Mouse (Mus musculus) cerebellum, adult 2 months (tissue): ENCODE results near the gene Rasal3. TPM values are rescaled to one million over a fixed set of nuclear protein-coding genes. Genes with fewer than 3 reads are reported as not detected.
A peak's percentile ranks its signal among the peaks of the same experiment; 100 is the strongest.

Experiments
- DNase-seq, 2 experiments: peaks; one replicate each; pipeline ENCODE4 v3.0.0; 2021
- H3K27ac ChIP-seq: fragments of 200-500 bp; 2 replicates; pipeline ENCODE4 v1.5.1; 2012; ENCODE audit warnings: low read length, control low read depth, inconsistent platforms; ENCODE audit not compliant: insufficient read depth
- H3K27me3 ChIP-seq: fragments of 200-500 bp; 2 replicates; pipeline ENCODE4 v1.6.1; 2012; ENCODE audit warnings: inconsistent platforms, mild to moderate bottlenecking, low read length, moderate library complexity; ENCODE audit not compliant: control insufficient read depth, insufficient read depth
- H3K4me1 ChIP-seq: fragments of 200-500 bp; 2 replicates; pipeline ENCODE4 v1.6.1; 2011; ENCODE audit warnings: low read length; ENCODE audit not compliant: control insufficient read depth, insufficient read depth
- H3K4me3 ChIP-seq: fragments of 200-500 bp; replicated peaks from 2 replicates; pipeline ENCODE3; 2011; ENCODE audit warnings: mild to moderate bottlenecking, low read depth, low read length, control low read depth; ENCODE audit not compliant: insufficient read depth
- CTCF ChIP-seq: fragments of 200-500 bp; IDR thresholded peaks from 2 replicates; pipeline ENCODE4 v1.5.1; 2011; ENCODE audit warnings: low read depth, mild to moderate bottlenecking, control low read depth, low read length, moderate library complexity, borderline replicate concordance; ENCODE audit not compliant: insufficient read depth
- POLR2A ChIP-seq: fragments of 200-500 bp; IDR thresholded peaks from 2 replicates; pipeline ENCODE4 v1.6.1; 2011; ENCODE audit warnings: low read length, control low read depth, borderline replicate concordance; ENCODE audit not compliant: insufficient read depth
- WGBS: fragments of 180-500 bp; shearing (Covaris S2); methylation state at CpG from one replicate; pipeline ENCODE4 v1.1.7; 2018; 5-methylcytosine and 5-hydroxymethylcytosine counted together
- polyA plus RNA-seq: library from polyadenylated mRNA; depleted of rRNA; stranded (reverse); fragments of >200 nt; gene quantifications from 2 replicates; pipeline ENCODE4 v1.2.3, GENCODE M21; 2012

Rasal3 gene
- polyA plus RNA-seq, 1 experiment: 1.2 TPM

DNA sequence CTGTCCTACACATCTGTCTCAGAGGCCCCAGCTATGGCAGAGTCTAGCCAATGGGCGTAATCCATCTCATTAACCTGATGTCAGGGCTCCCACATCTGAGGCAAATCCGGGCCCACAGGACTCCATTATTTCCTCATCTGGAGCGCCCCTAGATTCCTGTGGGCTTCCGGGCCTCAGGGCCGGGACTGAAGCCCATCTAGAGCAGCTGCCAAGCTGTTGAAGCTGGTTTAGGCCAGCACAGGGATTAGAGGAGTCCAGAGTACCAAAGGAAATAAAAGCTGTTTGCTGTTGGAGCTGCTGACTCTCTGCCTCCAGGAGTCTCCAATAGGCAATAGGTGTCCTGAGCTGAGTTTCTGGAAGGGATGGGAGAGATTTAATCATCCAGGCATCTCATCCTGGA, 31.8 kb upstream of the Rasal3 start:
- TF ChIP-seq POLR2A: no peak
- no peak for TF ChIP-seq CTCF
- H3K4me3 ChIP-seq: no peak overlapping the region
- DNase-seq: no peak
- H3K4me1 ChIP-seq: no peaks in the 10 kb centered on the region
- H3K27ac ChIP-seq: no peak overlapping the region
- 55% methylated on average over 5 of the region's 5 CpGs for WGBS
- no peaks in the 10 kb centered on the region for H3K27me3 ChIP-seq

GRCm38 (mm10) chr17:32434324-32434723, 30.9 kb upstream of the Rasal3 start:
- DNase-seq: no peak
- Histone ChIP-seq H3K4me1 (no peaks in the 10 kb centered on the region), H3K4me3 (no peak overlapping the region), H3K27ac (no peak overlapping the region), H3K27me3 (no peaks in the 10 kb centered on the region)
- 59% methylated on average over 4 of the region's 4 CpGs for WGBS
- TF ChIP-seq POLR2A: no peak
- TF ChIP-seq CTCF: no peak

DNA sequence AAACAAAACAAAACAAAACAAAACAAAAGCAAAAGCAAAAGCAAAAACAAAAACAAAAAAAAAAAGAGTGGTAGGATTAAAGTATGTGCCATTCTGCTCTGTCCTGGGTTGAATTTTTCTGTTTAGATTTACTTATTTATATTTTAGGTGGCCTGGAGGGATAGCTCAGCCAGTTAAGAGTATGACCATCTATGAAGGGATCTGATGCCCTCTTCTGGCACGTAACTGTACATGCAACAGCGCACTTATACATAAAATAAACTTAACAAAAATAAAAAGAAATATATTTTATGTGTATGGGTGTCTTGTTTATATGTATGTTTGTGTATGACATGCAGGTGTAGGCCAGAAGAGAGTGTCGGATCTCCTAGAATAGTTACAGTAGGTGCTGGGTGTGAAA, 28.6 kb upstream of the Rasal3 start:
- Histone ChIP-seq H3K4me1 (no peaks in the 10 kb centered on the region), H3K4me3 (no peak overlapping the region), H3K27ac (no peak overlapping the region), H3K27me3 (no peaks in the 10 kb centered on the region; the same call in 1 of the 2 replicates)
- TF ChIP-seq CTCF (0 out of 2 replicates have a peak, but pooled peaks have one; percentile 12), POLR2A (no peak)
- peak in 1 of 2 experiments; percentile 4 for DNase-seq
- WGBS: 63% methylated on average over 3 of the region's 3 CpGs

GRCm38 (mm10) chr17:32426610-32427009, 23.2 kb upstream of the Rasal3 start:
- no peak for TF ChIP-seq POLR2A
- no peak for TF ChIP-seq CTCF
- no peak overlapping the region for H3K27ac ChIP-seq
- no peak for DNase-seq

GRCm38 (mm10) chr17:32424034-32424433, 20.7 kb upstream of the Rasal3 start, which contains the start of gene Pglyrp2:
Gene Pglyrp2, minus strand, starts transcription at chr17:32424167.
- Histone ChIP-seq H3K4me1 (no peaks in the 10 kb centered on the region), H3K27me3 (no peaks in the 10 kb centered on the region; the same call in 1 of the 2 replicates), H3K27ac (no peak within 1 kb of the TSS), H3K4me3 (no peak within 1 kb of the TSS)
- TF ChIP-seq CTCF (no peak), POLR2A (no peak)
- no peak for DNase-seq
- 90% methylated on average over 2 of the region's 2 CpGs for WGBS

More at GRCm38 (mm10) chr17:32426610-32427009, 23.2 kb upstream of the Rasal3 start:
- no peaks in the 10 kb centered on the region; the same call in 1 of the 2 replicates for H3K27me3 ChIP-seq
- H3K4me1 ChIP-seq: no peaks in the 10 kb centered on the region
- no peak overlapping the region for H3K4me3 ChIP-seq

DNA sequence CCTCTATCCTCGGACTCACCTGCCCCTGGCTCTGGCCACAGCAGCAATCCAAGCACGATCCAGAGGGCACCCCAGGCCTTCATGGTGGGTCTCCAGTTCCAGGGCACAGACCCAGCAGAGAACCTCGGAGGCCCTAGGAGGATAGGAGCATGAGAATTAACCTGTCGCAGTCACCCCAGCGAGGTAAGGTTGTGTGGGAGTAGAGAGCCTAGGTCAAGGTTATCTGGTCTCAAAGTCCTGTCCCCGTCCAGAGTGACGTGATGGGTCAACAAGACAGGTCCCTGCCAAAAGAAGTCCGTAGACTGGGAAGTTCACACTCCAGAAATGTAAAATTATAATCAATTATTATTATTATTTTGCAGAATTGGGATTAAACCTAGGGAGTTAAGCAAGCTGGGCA, 17.4 kb upstream of the Rasal3 start:
- DNase-seq: no peak
- no peak overlapping the region for H3K4me3 ChIP-seq
- H3K27ac ChIP-seq: no peak overlapping the region
- TF ChIP-seq POLR2A: no peak
- 82% methylated on average over 8 of the region's 8 CpGs for WGBS
- H3K27me3 ChIP-seq: no peaks in the 10 kb centered on the region; the same call in 1 of the 2 replicates
- H3K4me1 ChIP-seq: no peaks in the 10 kb centered on the region

- no peak for DNase-seq
- TF ChIP-seq CTCF (no peak), POLR2A (no peak)
- WGBS: 62% methylated on average over 2 of the region's 2 CpGs
- H3K27ac ChIP-seq: no peak overlapping the region
- no peaks in the 10 kb centered on the region; the same call in 1 of the 2 replicates for H3K27me3 ChIP-seq
- H3K4me3 ChIP-seq: no peak overlapping the region
- H3K4me1 ChIP-seq: no peaks in the 10 kb centered on the region
Measured at GRCm38 (mm10) chr17:32419989-32420388, 16.6 kb upstream of the Rasal3 start.

DNA sequence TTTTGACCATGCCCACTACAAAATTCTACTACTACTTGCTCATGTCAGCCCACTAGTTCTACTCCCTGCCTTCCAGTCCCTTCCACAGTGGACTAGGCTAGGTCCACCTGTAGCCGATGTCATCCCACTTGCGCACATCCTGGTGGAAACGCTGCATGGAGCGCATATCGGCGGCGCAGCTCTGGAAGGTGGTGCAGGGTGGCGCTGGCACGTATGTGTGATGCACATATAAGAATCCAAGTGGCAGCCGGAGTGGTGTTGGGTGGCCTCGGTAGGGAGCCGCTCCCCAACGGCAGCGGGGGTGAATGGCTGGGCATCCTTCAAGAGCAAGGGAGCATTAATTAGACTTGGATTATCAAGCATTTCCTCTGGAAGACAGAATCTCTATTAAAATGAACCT, 13.4 kb upstream of the Rasal3 start:
- DNase-seq: no peak
- no peak overlapping the region for H3K4me3 ChIP-seq
- no peaks in the 10 kb centered on the region; the same call in 1 of the 2 replicates for H3K27me3 ChIP-seq
- 87% methylated on average over 14 of the region's 14 CpGs for WGBS
- TF ChIP-seq POLR2A (no peak), CTCF (no peak)
- no peaks in the 10 kb centered on the region for H3K4me1 ChIP-seq
- no peak overlapping the region for H3K27ac ChIP-seq
